Mouse (Mus musculus) lung, postnatal 14 days (tissue): ENCODE results near the gene Hgd.
"Not testable (repeated sequence)": the region's sequence is repeated elsewhere in the genome, so short reads cannot be mapped to it uniquely, and the experiment has no call there.

Source experiments
- DNase-seq: peaks from one replicate; pipeline ENCODE4 v3.0.0; 2021

Gene Hgd

GRCm38 (mm10) chr16:37635095-37635494, 55.1 kb downstream of the Hgd start:
- DNase-seq, result no peak

DNA sequence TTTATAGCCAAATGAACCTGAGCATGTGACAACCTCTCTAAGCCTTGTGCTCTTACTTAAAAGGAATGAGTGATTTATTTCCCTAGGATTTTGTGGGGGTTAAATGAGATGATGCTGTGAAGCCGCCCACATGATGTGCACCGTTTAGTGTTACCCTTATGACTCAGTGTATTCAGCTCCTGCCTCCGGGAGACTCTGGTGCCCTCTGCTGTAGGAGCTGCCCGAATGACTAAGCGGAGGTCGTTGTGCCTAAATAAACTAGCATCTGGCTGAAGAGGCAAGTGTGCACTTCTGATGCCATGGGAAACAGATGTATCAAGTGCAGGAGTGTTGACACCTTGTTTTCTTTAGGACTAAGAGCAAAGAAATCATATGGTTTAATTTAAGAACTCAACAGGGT, 56.2 kb downstream of the Hgd start:
- no peak for DNase-seq

- DNase-seq, result no peak
These were observed 57.8 kb downstream of the Hgd start for GRCm38 (mm10) chr16:37637802-37638201.

- DNase-seq, result not testable (repeated sequence)
These were observed 60.6 kb downstream of the Hgd start for GRCm38 (mm10) chr16:37640522-37640921.

DNA sequence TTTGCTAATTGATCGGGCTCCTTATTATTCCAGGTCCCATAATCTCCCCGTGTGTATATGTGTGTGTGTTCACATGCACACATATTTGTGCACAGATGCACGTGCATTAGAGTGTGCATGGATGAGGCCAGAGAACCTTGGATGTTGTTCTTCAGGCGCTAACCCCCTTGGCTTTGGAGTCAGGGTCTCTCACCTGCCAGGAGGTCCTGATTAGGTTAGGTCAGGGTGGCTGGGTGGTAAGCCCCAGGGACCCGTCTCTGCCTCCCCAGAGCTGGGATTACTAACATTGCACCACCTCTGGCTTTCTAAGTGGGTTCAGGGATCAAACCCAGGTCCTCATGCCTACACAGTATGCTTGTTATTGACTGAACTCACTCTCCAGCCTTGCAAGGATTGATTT, 64.5 kb downstream of the Hgd start:
- no peak for DNase-seq

- no peak for DNase-seq
These were observed 65.3 kb downstream of the Hgd start for GRCm38 (mm10) chr16:37645211-37645610.

DNA sequence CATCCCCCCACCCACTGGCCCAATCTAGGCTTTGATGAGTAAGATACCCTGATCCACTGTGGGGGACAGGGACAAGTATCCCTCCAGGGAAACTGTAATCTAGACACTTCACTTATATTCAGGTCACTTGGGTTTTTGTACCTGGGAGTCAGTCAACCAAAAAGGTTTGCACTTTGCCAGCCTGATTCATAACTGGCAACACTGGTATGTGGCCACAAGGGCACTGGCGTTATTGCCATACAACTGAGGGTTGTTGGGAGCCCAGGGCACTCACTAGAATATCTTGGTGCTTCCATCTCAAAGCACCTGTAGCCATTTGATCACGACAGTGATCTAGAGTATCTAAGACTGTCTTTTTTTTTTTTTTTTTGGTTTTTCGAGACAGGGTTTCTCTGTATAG, 65.8 kb downstream of the Hgd start:
- DNase-seq, result no peak

GRCm38 (mm10) chr16:37647067-37647466, 67.1 kb downstream of the Hgd start:
- no peak for DNase-seq

DNA sequence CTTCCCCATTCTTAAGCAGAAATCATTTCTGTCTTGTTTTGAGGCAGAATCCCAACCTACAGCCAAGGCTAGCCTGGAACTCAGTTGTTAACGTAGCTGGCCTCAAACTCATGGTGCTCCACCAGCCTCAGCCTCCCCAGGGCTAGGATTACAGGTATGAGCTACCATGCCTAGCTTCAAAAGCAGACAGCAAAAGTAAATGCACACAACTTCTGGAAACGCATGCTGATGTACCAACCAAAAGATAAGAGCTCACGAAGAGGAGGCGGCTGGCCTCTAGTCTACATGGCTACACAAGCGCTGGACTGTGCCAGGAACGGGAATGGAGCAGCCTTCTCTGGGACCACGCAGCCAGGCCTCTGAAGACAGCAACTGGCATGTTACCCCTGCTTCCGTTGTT, 68.0 kb downstream of the Hgd start:
- no peak for DNase-seq

- no peak for DNase-seq
These were observed 69.1 kb downstream of the Hgd start for GRCm38 (mm10) chr16:37649068-37649467.

DNA sequence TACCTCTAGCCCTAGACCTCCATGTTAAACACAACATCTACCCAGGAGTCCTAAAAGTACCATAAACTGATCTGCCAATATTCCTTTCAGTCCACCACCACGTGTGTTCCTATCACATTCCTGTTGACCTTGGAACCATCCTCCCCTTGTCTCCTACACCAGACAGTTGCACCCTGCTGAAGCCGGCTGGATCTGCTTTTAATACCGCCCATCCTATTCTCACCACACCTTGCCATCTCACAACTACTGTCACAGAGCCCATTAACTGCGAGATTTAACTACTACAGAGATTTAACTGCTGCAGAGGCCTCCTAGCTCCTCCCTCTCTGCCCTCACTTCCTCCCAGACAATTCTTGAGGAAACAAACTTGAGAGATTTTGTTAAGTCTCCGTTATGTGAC, 71.5 kb downstream of the Hgd start:
- DNase-seq, result no peak

DNA sequence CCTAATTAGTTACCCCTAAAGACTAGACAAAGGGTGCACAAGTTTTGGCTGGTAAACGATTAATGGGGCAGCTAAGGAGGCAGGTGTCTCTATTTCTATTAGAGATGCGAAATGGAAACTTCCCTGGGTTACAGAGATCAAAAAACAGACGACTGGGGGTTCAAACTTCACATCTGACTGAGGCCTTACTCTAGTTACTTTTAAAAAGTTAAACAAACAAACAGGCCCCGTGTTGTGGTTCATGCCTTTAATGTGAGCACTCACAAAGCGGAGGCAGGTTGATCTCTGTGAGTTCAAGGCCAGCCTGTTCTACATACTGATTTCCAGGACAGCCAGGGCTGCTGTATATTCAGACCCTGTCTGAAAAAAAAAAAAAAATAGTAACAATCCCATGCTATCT, 72.7 kb downstream of the Hgd start:
- DNase-seq, result no peak

GRCm38 (mm10) chr16:37653058-37653457, 73.1 kb downstream of the Hgd start:
- no peak for DNase-seq

DNA sequence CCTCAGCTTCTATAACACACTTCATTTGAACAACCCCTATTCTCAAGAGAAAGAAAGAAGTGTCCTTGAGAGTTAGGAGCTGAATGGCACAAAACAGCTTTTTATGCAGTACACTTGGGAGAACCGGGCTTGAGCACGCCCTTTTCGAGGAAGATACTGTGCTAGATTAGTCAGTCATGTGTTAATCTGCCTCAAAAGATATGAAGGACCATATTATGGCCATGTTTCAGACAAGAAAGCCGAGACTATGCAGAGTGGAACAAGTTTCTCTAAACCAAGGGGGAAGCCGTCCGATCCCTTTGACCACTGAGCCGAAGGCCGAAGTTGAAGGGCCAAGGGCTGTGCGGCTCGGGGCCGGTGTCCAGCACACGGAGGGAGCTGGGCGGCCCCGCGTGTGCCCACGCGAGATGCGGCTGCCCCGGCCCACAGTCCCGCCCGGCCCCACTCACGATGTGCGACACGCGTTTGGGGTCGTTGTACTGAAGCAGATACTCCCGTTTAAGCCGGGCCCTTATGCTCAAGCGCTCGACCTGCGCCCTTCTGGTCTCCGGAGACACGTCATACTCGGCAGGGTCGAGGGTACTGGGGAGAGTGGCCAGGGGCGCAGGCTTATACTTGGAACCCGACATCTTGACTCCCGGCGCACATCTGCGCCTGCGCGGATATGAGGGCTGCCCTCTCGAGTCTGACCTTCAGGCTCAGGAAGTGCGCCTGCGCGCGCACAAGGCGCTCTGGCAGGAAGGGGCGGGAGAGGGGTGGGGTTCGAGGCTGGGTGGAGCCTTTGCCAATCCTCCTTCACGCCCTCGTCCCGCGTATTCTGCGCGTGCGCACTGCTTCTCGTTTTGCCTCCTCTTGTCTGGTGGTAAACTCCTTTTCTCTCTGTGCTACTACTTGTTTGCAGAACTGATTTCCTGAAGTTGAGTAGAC, 74.0 kb downstream of the Hgd start, which contains the start of gene Ndufb4:
Ndufb4 (minus strand) TSS at position 723 of the 927 bp plus-strand sequence.
- DNase-seq, result peak; percentile 96

- DNase-seq, result no peak
These were observed 75.0 kb downstream of the Hgd start for GRCm38 (mm10) chr16:37654831-37655455.

DNA sequence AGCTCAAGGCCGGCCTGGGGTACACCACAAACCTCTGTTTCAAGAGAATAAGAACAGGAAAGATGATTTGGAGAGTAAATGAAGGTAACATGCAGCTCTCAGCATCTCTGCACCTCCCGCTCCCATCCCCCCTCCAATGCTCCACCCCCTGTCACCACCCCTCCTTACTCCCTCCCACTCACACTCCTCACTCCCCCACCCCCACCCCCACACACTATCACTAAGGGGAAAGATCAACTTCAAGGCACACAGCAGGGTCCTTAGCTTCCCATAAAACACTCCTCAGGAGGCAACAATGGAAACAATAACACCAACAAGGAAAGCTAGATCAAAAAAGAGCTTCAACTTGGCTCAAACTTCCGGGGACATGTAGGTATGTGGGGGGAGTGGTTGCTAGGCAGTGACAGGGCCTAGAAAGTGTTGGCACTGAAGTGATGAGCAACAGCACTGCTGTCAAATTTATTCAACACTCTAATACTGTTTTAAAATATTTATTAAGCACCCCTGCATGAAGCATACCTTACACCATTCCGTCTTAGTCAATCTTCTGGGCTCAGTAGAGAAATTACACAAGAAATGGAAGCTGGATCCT, 75.9 kb downstream of the Hgd start:
- no peak for DNase-seq

- no peak for DNase-seq
These were observed 76.8 kb downstream of the Hgd start for GRCm38 (mm10) chr16:37656796-37657195.

GRCm38 (mm10) chr16:37663643-37664459, 83.9 kb downstream of the Hgd start:
- DNase-seq, result no peak

DNA sequence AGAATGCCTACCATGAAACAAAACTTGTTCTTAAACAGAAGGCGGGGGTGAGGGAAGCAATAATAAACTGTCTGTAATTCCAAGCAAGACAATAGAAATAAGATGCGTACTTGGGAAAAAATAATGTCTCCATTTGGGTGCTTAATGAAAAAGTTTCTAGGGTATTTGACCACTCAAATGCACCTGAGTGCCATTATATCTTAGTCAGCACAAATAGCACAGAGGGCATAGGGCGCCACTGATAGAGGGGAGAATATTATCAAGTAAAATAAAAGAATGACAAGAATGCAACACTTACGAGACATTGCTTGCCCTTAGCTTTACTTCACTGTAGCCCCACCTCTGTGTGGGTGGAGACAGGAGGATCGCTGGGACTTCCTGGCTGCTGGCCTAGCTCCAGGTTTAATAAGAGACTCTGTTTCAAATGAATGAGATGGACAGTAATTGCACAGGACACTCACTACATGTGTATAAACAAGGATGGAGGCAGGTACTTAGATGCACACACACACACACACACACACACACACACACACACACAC, 85.5 kb downstream of the Hgd start:
- DNase-seq, result no peak

GRCm38 (mm10) chr16:37670666-37671283, 90.8 kb downstream of the Hgd start:
- no peak for DNase-seq

DNA sequence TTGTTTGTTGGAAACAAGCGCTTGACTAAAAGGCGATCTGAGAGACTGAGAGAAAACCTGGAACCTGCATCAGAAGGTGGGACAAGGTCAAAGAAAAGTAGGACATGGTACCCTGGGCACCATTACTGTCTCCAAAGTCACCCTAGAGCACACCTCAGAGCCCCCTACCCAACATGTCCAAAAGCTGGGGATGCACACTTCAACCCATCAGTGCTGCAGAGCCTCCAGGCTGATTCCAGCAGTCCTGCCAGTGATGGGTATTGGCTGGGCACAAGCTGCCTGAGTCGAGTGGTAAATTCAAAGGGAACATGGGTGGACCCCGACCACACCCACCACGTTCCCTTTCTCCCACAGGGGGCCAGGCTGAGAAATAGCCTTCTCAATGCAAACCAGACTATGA, 95.4 kb downstream of the Hgd start:
- DNase-seq, result no peak

DNA sequence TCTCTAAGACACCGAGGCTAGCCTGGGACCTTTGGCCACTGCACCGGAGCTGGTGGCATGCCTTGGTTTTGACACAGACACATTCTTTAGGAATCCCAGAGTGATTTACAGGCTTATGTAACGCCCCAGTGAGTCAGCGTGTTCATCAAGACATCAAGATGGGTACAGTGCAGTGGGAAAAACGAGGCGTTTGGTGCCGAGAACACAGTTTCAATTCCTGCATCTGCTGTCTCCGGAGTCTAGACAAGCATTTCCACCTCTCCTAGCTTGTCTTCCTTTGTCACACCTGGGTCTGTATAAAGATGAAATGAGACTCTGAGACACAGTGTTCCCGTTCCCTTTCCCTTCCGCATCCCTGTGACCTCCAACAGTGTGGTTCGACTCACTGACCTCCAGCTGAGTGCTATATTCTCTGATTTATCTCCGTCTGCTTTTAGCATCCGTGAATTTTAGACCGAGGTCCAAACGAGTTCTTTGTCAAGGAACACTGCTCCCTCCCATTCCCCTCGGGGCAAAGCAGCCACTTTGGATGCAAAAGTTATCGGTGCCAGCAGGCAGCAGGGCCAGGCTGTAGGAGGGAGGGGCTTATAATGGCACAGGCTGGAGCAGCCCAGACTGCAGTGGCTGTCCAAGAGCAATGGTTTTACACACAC, 96.2 kb downstream of the Hgd start:
- DNase-seq, result no peak
